Mouse (Mus musculus) megakaryocyte, embryonic 14.5 days (primary cell): ENCODE measurements around the gene Ccdc88a. TPM values are rescaled to one million over a fixed set of nuclear protein-coding genes. Genes with fewer than 3 reads are reported as not detected.

Source experiments
- H3K27me3 ChIP-seq: replicated peaks from 2 replicates; pipeline ENCODE3; 2012; ENCODE audit warnings: inconsistent platforms
- H3K36me3 ChIP-seq: replicated peaks from 2 replicates; pipeline ENCODE3; 2012; ENCODE audit warnings: low read length, inconsistent platforms, mixed read lengths
- H3K4me1 ChIP-seq: 2 replicates; pipeline ENCODE4 v1.6.1; 2012; ENCODE audit warnings: inconsistent platforms
- H3K4me3 ChIP-seq: replicated peaks from 2 replicates; pipeline ENCODE3; 2012; ENCODE audit warnings: moderate library complexity, mild to moderate bottlenecking, inconsistent platforms
- H3K9me3 ChIP-seq: 2 replicates; pipeline ENCODE4 v1.6.1; 2012; ENCODE audit warnings: inconsistent platforms
- FLI1 ChIP-seq: IDR thresholded peaks from 2 replicates; pipeline ENCODE4 v1.6.1; 2012; ENCODE audit warnings: low read length, inconsistent platforms, mixed read lengths
- GATA1 ChIP-seq: IDR thresholded peaks from 3 replicates; pipeline ENCODE4 v1.6.1; 2012; ENCODE audit warnings: mixed read lengths, low read length, inconsistent platforms, borderline replicate concordance
- polyA plus RNA-seq: library from polyadenylated mRNA; stranded (reverse); fragments of >175 nt; gene quantifications from 2 replicates; pipeline ENCODE4 v1.2.3, GENCODE M21; 2012; ENCODE audit warnings: low replicate concordance; ENCODE audit not compliant: insufficient read depth

Gene Ccdc88a
- polyA plus RNA-seq: 4.2 and 7.3 TPM in 2 replicates

GRCm38 (mm10) chr11:29373396-29374273, at the start of gene Ccdc88a:
Gene Ccdc88a, plus strand, starts transcription at chr11:29373658.
- peak within 1 kb of the TSS; percentile 96 for H3K4me3 ChIP-seq
- TF ChIP-seq GATA1: no peak
- no peak for TF ChIP-seq FLI1

DNA sequence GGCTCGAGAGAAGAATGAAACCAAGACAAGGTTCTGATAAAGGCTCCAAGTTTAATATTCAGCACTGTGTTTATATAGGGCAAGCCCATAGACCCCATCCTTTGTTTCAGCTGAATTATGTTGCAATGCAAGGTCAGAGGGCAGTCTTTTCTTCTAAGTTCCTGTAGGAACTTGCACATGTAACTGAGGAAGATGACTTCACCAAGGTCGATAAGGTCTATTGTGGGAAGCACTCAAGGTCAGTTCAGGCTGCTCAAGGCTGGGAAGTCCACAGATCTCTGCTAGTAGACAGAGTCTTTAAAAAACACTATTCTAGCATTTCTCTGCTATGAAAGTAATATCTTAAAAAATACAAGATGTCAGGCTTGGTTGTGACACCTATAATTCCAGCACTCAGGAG, 38.0 kb upstream of the Ccdc88a start:
- Histone ChIP-seq H3K4me1 (peaks cover 11% of the 10 kb centered on the region), H3K4me3 (no peak overlapping the region), H3K36me3 (no peaks in the 10 kb centered on the region), H3K9me3 (no peaks in the 10 kb centered on the region; the same call in 1 of the 2 replicates), H3K27me3 (peaks cover 2% of the 10 kb centered on the region)
- TF ChIP-seq GATA1: no peak
- no peak for TF ChIP-seq FLI1

More at GRCm38 (mm10) chr11:29373396-29374273, at the start of gene Ccdc88a:
- H3K36me3 ChIP-seq: peaks cover 7% of the 10 kb centered on the region
- H3K4me1 ChIP-seq: peaks cover 22% of the 10 kb centered on the region
- H3K9me3 ChIP-seq: no peaks in the 10 kb centered on the region
- H3K27me3 ChIP-seq: no peaks in the 10 kb centered on the region

DNA sequence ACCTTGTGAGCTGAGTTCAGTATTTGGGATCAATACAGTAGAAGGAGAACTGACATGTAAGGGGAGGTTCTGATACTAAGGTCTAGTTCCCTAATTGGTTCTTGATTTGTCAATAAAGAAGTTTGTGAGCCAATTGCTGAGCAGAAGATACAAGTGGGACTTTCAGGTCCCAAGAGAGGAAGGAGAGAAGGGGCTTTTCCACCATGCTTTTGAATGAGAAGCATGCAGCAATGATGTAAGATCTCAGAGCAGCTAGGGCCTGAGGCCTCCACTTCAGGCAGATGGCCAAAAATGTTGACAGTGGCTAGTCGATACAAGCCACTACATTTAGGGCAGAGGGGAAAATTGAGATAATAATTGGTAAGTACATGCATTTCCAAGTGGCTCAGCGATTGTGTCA, 32.2 kb upstream of the Ccdc88a start:
- Histone ChIP-seq H3K4me3 (no peak overlapping the region), H3K9me3 (no peaks in the 10 kb centered on the region), H3K36me3 (no peaks in the 10 kb centered on the region), H3K27me3 (peaks cover 2% of the 10 kb centered on the region), H3K4me1 (peaks cover 36% of the 10 kb centered on the region)
- TF ChIP-seq GATA1 (no peak), FLI1 (no peak)

GRCm38 (mm10) chr11:29344891-29345657, 28.4 kb upstream of the Ccdc88a start:
- H3K36me3 ChIP-seq: no peaks in the 10 kb centered on the region
- H3K9me3 ChIP-seq: no peaks in the 10 kb centered on the region
- peak overlapping the region; percentile 70 for H3K4me3 ChIP-seq
- peaks cover 46% of the 10 kb centered on the region for H3K4me1 ChIP-seq
- TF ChIP-seq FLI1: no peak
- TF ChIP-seq GATA1: no peak
- no peaks in the 10 kb centered on the region for H3K27me3 ChIP-seq

DNA sequence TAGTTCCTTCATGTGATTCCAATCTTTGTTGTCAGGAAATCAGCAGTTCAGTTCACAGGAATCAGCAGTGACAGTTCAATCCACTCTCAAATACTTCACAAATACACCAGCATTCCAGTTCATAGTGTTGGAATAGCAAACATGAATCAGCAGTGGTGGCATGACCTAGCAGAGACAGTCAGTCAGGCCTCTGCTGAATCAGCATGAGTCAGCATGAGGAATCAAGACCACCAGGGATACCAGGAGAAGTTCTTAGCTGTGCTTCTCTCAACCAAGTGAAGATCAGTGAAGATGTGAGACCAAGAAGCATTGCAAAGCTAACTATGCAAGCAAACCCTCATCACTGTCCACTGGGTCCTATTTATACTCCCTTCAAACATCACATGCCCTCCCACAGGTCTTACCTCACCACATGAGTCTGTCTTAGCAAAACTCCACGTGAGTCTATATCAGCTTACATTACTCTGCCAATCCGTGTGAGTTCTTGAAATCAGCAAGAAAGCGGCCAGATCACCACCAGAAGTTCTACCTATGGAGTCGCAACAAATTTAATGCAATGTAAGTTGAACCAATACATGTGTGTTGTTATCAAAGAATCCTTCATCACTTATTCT, 27.7 kb upstream of the Ccdc88a start:
- Histone ChIP-seq H3K9me3 (no peaks in the 10 kb centered on the region), H3K27me3 (no peaks in the 10 kb centered on the region), H3K4me1 (peaks cover 46% of the 10 kb centered on the region), H3K36me3 (no peaks in the 10 kb centered on the region), H3K4me3 (peak overlapping the region; percentile 16)
- TF ChIP-seq FLI1 (no peak), GATA1 (no peak)

GRCm38 (mm10) chr11:29350891-29351290, 22.6 kb upstream of the Ccdc88a start:
- no peaks in the 10 kb centered on the region for H3K36me3 ChIP-seq
- H3K4me3 ChIP-seq: no peak overlapping the region
- peaks cover 41% of the 10 kb centered on the region for H3K4me1 ChIP-seq
- H3K9me3 ChIP-seq: no peaks in the 10 kb centered on the region
- TF ChIP-seq FLI1: no peak
- no peak for TF ChIP-seq GATA1
- H3K27me3 ChIP-seq: no peaks in the 10 kb centered on the region

- H3K36me3 ChIP-seq: no peaks in the 10 kb centered on the region
- H3K4me3 ChIP-seq: no peak overlapping the region
- no peaks in the 10 kb centered on the region for H3K27me3 ChIP-seq
- H3K9me3 ChIP-seq: peaks cover 5% of the 10 kb centered on the region
- TF ChIP-seq FLI1: no peak
- no peak for TF ChIP-seq GATA1
- peaks cover 32% of the 10 kb centered on the region for H3K4me1 ChIP-seq
Observed at GRCm38 (mm10) chr11:29352214-29352613, 21.2 kb upstream of the Ccdc88a start.

DNA sequence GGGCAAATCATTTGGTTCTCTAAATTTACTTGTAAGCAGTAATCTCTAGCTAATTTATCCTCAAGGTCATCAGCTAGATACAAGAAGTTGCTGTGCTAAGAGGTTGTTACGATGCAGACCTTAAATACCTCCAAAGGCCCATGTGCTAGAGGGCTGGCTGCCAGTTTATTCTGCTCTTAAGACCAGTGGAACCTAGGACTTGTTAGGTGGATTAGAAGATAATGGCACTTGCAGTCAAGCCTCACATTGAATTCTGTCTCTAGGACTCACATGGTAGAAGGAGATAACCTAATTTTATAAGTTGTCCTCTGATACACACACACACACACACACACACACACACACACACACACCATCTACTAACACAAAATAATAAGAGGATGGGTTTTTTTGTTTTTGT, 5.3 kb upstream of the Ccdc88a start:
- Histone ChIP-seq H3K9me3 (no peaks in the 10 kb centered on the region), H3K4me1 (peaks cover 13% of the 10 kb centered on the region), H3K36me3 (no peaks in the 10 kb centered on the region), H3K4me3 (no peak overlapping the region), H3K27me3 (peaks cover 2% of the 10 kb centered on the region)
- TF ChIP-seq GATA1: no peak

- Histone ChIP-seq H3K27me3 (no peaks in the 10 kb centered on the region), H3K4me3 (peak overlapping the region; percentile 96), H3K36me3 (peaks cover 7% of the 10 kb centered on the region), H3K4me1 (peaks cover 22% of the 10 kb centered on the region), H3K9me3 (no peaks in the 10 kb centered on the region)
- TF ChIP-seq FLI1 (no peak), GATA1 (no peak)
Observed at GRCm38 (mm10) chr11:29373050-29373395, 435 bp upstream of the Ccdc88a start.

- H3K9me3 ChIP-seq: no peaks in the 10 kb centered on the region
- TF ChIP-seq GATA1 (no peak), FLI1 (no peak)
- H3K4me3 ChIP-seq: peak overlapping the region; percentile 96
- peaks cover 23% of the 10 kb centered on the region for H3K4me1 ChIP-seq
- H3K27me3 ChIP-seq: no peaks in the 10 kb centered on the region
- H3K36me3 ChIP-seq: peaks cover 7% of the 10 kb centered on the region
Observed at GRCm38 (mm10) chr11:29374274-29374656, 807 bp downstream of the Ccdc88a start.
